Mouse (Mus musculus) heart, embryonic 16.5 days (tissue): ENCODE results near the gene Tns4. TPM values are rescaled to one million over a fixed set of nuclear protein-coding genes. Genes with fewer than 3 reads are reported as not detected.

Source experiments
- ATAC-seq: fragments of 200-750 bp; cut with Nextera tagmentation; replicated peaks from 2 replicates; pipeline ENCODE4 v1.8.0; 2017; ENCODE audit warnings: moderate number of reproducible peaks; ENCODE audit not compliant: insufficient read depth, low FRiP score; ENCODE audit errors: extremely low read depth
- H3K27ac ChIP-seq: fragments of 300-500 bp; sonication (generic); 2 replicates; pipeline ENCODE4 v1.5.1; 2014; ENCODE audit warnings: mild to moderate bottlenecking, low read length, control low read depth, moderate library complexity
- H3K27me3 ChIP-seq: fragments of 300-500 bp; sonication (generic); 2 replicates; pipeline ENCODE4 v1.6.1; 2014; ENCODE audit warnings: low read length, mixed read lengths; ENCODE audit not compliant: control insufficient read depth, insufficient read depth
- H3K36me3 ChIP-seq: fragments of 300-500 bp; sonication (generic); 2 replicates; pipeline ENCODE4 v1.6.1; 2014; ENCODE audit not compliant: control insufficient read depth, insufficient read depth
- H3K4me1 ChIP-seq: fragments of 300-500 bp; sonication (generic); 2 replicates; pipeline ENCODE4 v1.6.1; 2014; ENCODE audit warnings: low read length, mixed read lengths; ENCODE audit not compliant: control insufficient read depth, insufficient read depth
- H3K4me2 ChIP-seq: fragments of 300-500 bp; sonication (generic); 2 replicates; pipeline ENCODE4 v1.6.1; 2014; ENCODE audit warnings: low read depth, mild to moderate bottlenecking, control low read depth, low read length
- H3K4me3 ChIP-seq: fragments of 300-500 bp; sonication (generic); 2 replicates; pipeline ENCODE4 v1.5.1; 2014; ENCODE audit warnings: mild to moderate bottlenecking, control low read depth, low read length
- H3K9ac ChIP-seq: fragments of 300-500 bp; sonication (generic); 2 replicates; pipeline ENCODE4 v1.6.1; 2014; ENCODE audit warnings: low read length, control low read depth
- H3K9me3 ChIP-seq: fragments of 300-500 bp; sonication (generic); replicated peaks from 2 replicates; pipeline ENCODE4 v1.6.1; 2016; ENCODE audit warnings: low read length; ENCODE audit not compliant: control insufficient read depth
- WGBS: fragments of 180-500 bp; shearing (Covaris S2); extraction: QIAGEN DNeasy Blood & Tissue Kit; methylation state at CpG from one replicate; pipeline ENCODE4 v1.1.7; 2014; 5-methylcytosine and 5-hydroxymethylcytosine counted together
- polyA plus RNA-seq: library from polyadenylated mRNA; unstranded; fragments of >200 nt; fragmentation: Nextera tagmentation; extraction: Ambion mirVana; gene quantifications from 2 replicates; pipeline ENCODE4 v1.2.1, GENCODE M21; 2015

The Tns4 gene
- polyA plus RNA-seq, 1 experiment from 2014 or later: 0.71 TPM

- no peaks in the 10 kb centered on the region for H3K27me3 ChIP-seq
- H3K4me2 ChIP-seq: no peak overlapping the region
- H3K4me3 ChIP-seq: no peak overlapping the region
- WGBS: 62% methylated on average over 11 of the region's 11 CpGs
- H3K27ac ChIP-seq: no peak overlapping the region
- no peaks in the 10 kb centered on the region for H3K36me3 ChIP-seq
- 0 out of 2 replicates have a peak, but pooled peaks cover 9% of the 10 kb centered on the region for H3K4me1 ChIP-seq
- H3K9me3 ChIP-seq: 0 out of 2 replicates have a peak, but pooled peaks cover 2% of the 10 kb centered on the region
- no peak overlapping the region for H3K9ac ChIP-seq
- ATAC-seq: peak; percentile 32; the same call in 1 of the 2 replicates
These were observed 22.0 kb upstream of the Tns4 start for GRCm38 (mm10) chr11:99111155-99111554.

GRCm38 (mm10) chr11:99110370-99111110, 21.4 kb upstream of the Tns4 start:
- Histone ChIP-seq H3K9ac (no peak overlapping the region), H3K4me3 (no peak overlapping the region), H3K4me1 (0 out of 2 replicates have a peak, but pooled peaks cover 9% of the 10 kb centered on the region), H3K27me3 (no peaks in the 10 kb centered on the region), H3K4me2 (no peak overlapping the region), H3K9me3 (0 out of 2 replicates have a peak, but pooled peaks cover 2% of the 10 kb centered on the region), H3K36me3 (no peaks in the 10 kb centered on the region), H3K27ac (no peak overlapping the region)
- WGBS: 83% methylated on average over 15 of the region's 15 CpGs
- no peak for ATAC-seq

- H3K4me3 ChIP-seq: no peak overlapping the region
- H3K4me2 ChIP-seq: no peak overlapping the region
- H3K27me3 ChIP-seq: no peaks in the 10 kb centered on the region
- ATAC-seq: no peak
- no peak overlapping the region for H3K27ac ChIP-seq
- no peak overlapping the region for H3K9ac ChIP-seq
- 0 out of 2 replicates have a peak, but pooled peaks cover 2% of the 10 kb centered on the region for H3K9me3 ChIP-seq
- 0 out of 2 replicates have a peak, but pooled peaks cover 9% of the 10 kb centered on the region for H3K4me1 ChIP-seq
- 65% methylated on average over 3 of the region's 3 CpGs for WGBS
- no peaks in the 10 kb centered on the region for H3K36me3 ChIP-seq
These were observed 19.2 kb upstream of the Tns4 start for GRCm38 (mm10) chr11:99108296-99108695.

GRCm38 (mm10) chr11:99105981-99106726, 17.0 kb upstream of the Tns4 start:
- Histone ChIP-seq H3K27me3 (no peaks in the 10 kb centered on the region), H3K36me3 (no peaks in the 10 kb centered on the region), H3K4me1 (0 out of 2 replicates have a peak, but pooled peaks cover 3% of the 10 kb centered on the region), H3K9ac (0 out of 2 replicates have a peak overlapping the region, but pooled peaks have one; percentile 3), H3K4me3 (no peak overlapping the region), H3K4me2 (no peak overlapping the region), H3K27ac (no peak overlapping the region), H3K9me3 (0 out of 2 replicates have a peak, but pooled peaks cover 2% of the 10 kb centered on the region)
- no peak for ATAC-seq
- WGBS: 55% methylated on average over 12 of the region's 12 CpGs

- Histone ChIP-seq H3K27ac (no peak overlapping the region), H3K9ac (no peak overlapping the region), H3K27me3 (no peaks in the 10 kb centered on the region), H3K36me3 (no peaks in the 10 kb centered on the region), H3K4me2 (no peak overlapping the region), H3K9me3 (no peaks in the 10 kb centered on the region), H3K4me3 (no peak overlapping the region), H3K4me1 (0 out of 2 replicates have a peak, but pooled peaks cover 3% of the 10 kb centered on the region)
- WGBS: 64% methylated on average over 9 of the region's 9 CpGs
- no peak for ATAC-seq
These were observed 15.7 kb upstream of the Tns4 start for GRCm38 (mm10) chr11:99104609-99105410.

GRCm38 (mm10) chr11:99102575-99103270, 13.6 kb upstream of the Tns4 start:
- no peak for ATAC-seq
- Histone ChIP-seq H3K4me2 (no peak overlapping the region), H3K27me3 (no peaks in the 10 kb centered on the region), H3K9me3 (no peaks in the 10 kb centered on the region), H3K36me3 (no peaks in the 10 kb centered on the region), H3K27ac (no peak overlapping the region), H3K4me3 (no peak overlapping the region), H3K4me1 (peaks cover 7% of the 10 kb centered on the region), H3K9ac (no peak overlapping the region)
- 82% methylated on average over 9 of the region's 9 CpGs for WGBS

- Histone ChIP-seq H3K36me3 (no peaks in the 10 kb centered on the region), H3K9me3 (no peaks in the 10 kb centered on the region), H3K4me3 (no peak overlapping the region), H3K4me2 (no peak overlapping the region), H3K27me3 (no peaks in the 10 kb centered on the region), H3K4me1 (peaks cover 7% of the 10 kb centered on the region), H3K9ac (no peak overlapping the region), H3K27ac (no peak overlapping the region)
- WGBS: 50% methylated on average over 8 of the region's 8 CpGs
- no peak for ATAC-seq
These were observed 12.6 kb upstream of the Tns4 start for GRCm38 (mm10) chr11:99101693-99102092.

- Histone ChIP-seq H3K9me3 (no peaks in the 10 kb centered on the region), H3K4me3 (no peak overlapping the region), H3K27me3 (no peaks in the 10 kb centered on the region), H3K27ac (no peak overlapping the region), H3K4me2 (no peak overlapping the region), H3K36me3 (no peaks in the 10 kb centered on the region), H3K9ac (no peak overlapping the region), H3K4me1 (peaks cover 4% of the 10 kb centered on the region)
- ATAC-seq: no peak
- 79% methylated on average over 5 of the region's 5 CpGs for WGBS
These were observed 11.1 kb upstream of the Tns4 start for GRCm38 (mm10) chr11:99100215-99100614.
